Mouse (Mus musculus): ENCODE data around the gene Trim38. TPM values are rescaled to one million over a fixed set of nuclear protein-coding genes. Genes with fewer than 3 reads are reported as not detected.
A peak's percentile ranks its signal among the peaks of the same experiment; 100 is the strongest.
"Not testable (repeated sequence)": the region's sequence is repeated elsewhere in the genome, so short reads cannot be mapped to it uniquely, and the experiment has no call there.

Trim38 gene
- total RNA-seq, 2 experiments from 2014 or later = not detected

GRCm38 (mm10) chr13:23757921-23758320, 11.8 kb upstream of the Trim38 start:
- intact Hi-C loops (cut with DNase I) = loop anchor here (5.0 kb wide), 1 partner anchor 1721 kb away; the partner anchor contains the start of genes Hist1h2ah and Hist1h2bk

GRCm38 (mm10) chr13:23759251-23759771, 10.4 kb upstream of the Trim38 start:
- intact Hi-C loops (cut with DNase I) = loop anchor here (5.0 kb wide), 1 partner anchor 1722 kb away; the partner anchor contains the start of genes Hist1h2ah and Hist1h2bk
- no peak for DNase-seq (ENCODE audit: low spot score in 2 of 2)

More at GRCm38 (mm10) chr13:23757921-23758320, 11.8 kb upstream of the Trim38 start:
- no peak for DNase-seq (ENCODE audit: low spot score in 2 of 2)

GRCm38 (mm10) chr13:23759916-23760239, 9.8 kb upstream of the Trim38 start:
- DNase-seq (ENCODE audit: low spot score in 2 of 2) = no peak
- intact Hi-C loops (cut with DNase I) = loop anchor here (5.0 kb wide), 1 partner anchor 1723 kb away; the partner anchor contains the start of genes Hist1h2ah and Hist1h2bk

GRCm38 (mm10) chr13:23760240-23760971, 9.3 kb upstream of the Trim38 start:
- no peak for DNase-seq (ENCODE audit: low spot score in 2 of 2)
- intact Hi-C loops (cut with DNase I) = no loop called here

- intact Hi-C loops (cut with DNase I) = no loop called here
- peak; percentile 97 to 98 for DNase-seq (ENCODE audit: low spot score in 2 of 2)
Observed at GRCm38 (mm10) chr13:23760972-23761864, 8.5 kb upstream of the Trim38 start, which contains the start of gene Hist1h4a. Gene Hist1h4a, minus strand, starts transcription at chr13:23761230.

GRCm38 (mm10) chr13:23761871-23762821, 7.6 kb upstream of the Trim38 start, which contains the start of gene Hist1h3a:
Gene Hist1h3a, minus strand, starts transcription at chr13:23762386.
- DNase-seq (ENCODE audit: low spot score in 2 of 2) = peak; percentile 52 to 53
- intact Hi-C loops (cut with DNase I) = not testable (repeated sequence)

- DNase-seq (ENCODE audit: low spot score in 2 of 2) = no peak
- intact Hi-C loops (cut with DNase I) = no loop called here
Observed at GRCm38 (mm10) chr13:23763242-23763585, 6.5 kb upstream of the Trim38 start.

- intact Hi-C loops (cut with DNase I) = no loop called here
- DNase-seq (ENCODE audit: low spot score in 2 of 2) = peak; percentile 81 to 83
Observed at GRCm38 (mm10) chr13:23763586-23764323, 6.0 kb upstream of the Trim38 start, which contains the start of gene Hist1h1a. Gene Hist1h1a, plus strand, starts transcription at chr13:23763666.

GRCm38 (mm10) chr13:23764324-23765171, 5.2 kb upstream of the Trim38 start:
- intact Hi-C loops (cut with DNase I) = no loop called here
- DNase-seq (ENCODE audit: low spot score in 2 of 2) = no peak

- intact Hi-C loops (cut with DNase I) = no loop called here
- DNase-seq (ENCODE audit: low spot score in 2 of 2) = no peak
Observed at GRCm38 (mm10) chr13:23765172-23765513, 4.6 kb upstream of the Trim38 start.

GRCm38 (mm10) chr13:23766772-23767171, 2.9 kb upstream of the Trim38 start:
- intact Hi-C loops (cut with DNase I) = no loop called here
- DNase-seq (ENCODE audit: low spot score in 2 of 2) = no peak

GRCm38 (mm10) chr13:23768834-23769397, 797 bp upstream of the Trim38 start:
- no peak for DNase-seq (ENCODE audit: low spot score in 2 of 2)
- intact Hi-C loops (cut with DNase I) = no loop called here

- peak; percentile 33 to 42 for DNase-seq (ENCODE audit: low spot score in 2 of 2)
- intact Hi-C loops (cut with DNase I) = no loop called here
Observed at GRCm38 (mm10) chr13:23772561-23773313, 3.0 kb downstream of the Trim38 start.

GRCm38 (mm10) chr13:23778339-23778738, 8.6 kb downstream of the Trim38 start:
- intact Hi-C loops (cut with DNase I) = no loop called here
- no peak for DNase-seq (ENCODE audit: low spot score in 2 of 2)

GRCm38 (mm10) chr13:23779025-23779424, 9.3 kb downstream of the Trim38 start:
- intact Hi-C loops (cut with DNase I) = no loop called here
- no peak for DNase-seq (ENCODE audit: low spot score in 2 of 2)

GRCm38 (mm10) chr13:23792520-23792919, 22.8 kb downstream of the Trim38 start:
- intact Hi-C loops (cut with DNase I) = loop anchor here (5.0 kb wide), 1 partner anchor 505 kb away; no protein-coding TSS in a partner anchor
- DNase-seq (ENCODE audit: low spot score in 2 of 2) = peak; percentile 17 to 18

All from left cerebral cortex, postnatal 36 days (tissue).